Mouse (Mus musculus): Measurements from ENCODE around the gene Gm20388. TPM values are rescaled to one million over a fixed set of nuclear protein-coding genes. Genes with fewer than 3 reads are reported as not detected.

The Gm20388 gene
- polyA plus RNA-seq, 1 experiment = 10.6 TPM

- TF ChIP-seq POLR2A (IDR thresholded peaks at IDR 0.05; ENCODE audit: borderline replicate concordance, control insufficient read depth, low read depth, low read length) = no peak
- TF ChIP-seq CTCF (IDR thresholded peaks at IDR 0.05; ENCODE audit: control insufficient read depth, insufficient read depth, low read length) = no peak
- Histone ChIP-seq H3K27ac (ENCODE audit: control insufficient read depth, insufficient read depth, low read depth, low read length, poor library complexity) (no peak overlapping the region), H3K4me1 (ENCODE audit: control insufficient read depth, insufficient read depth, low read length) (no peaks in the 10 kb centered on the region), H3K4me3 (replicated peaks; ENCODE audit: control insufficient read depth, low read depth, low read length) (no peak overlapping the region)
- WGBS = 36% methylated on average over 6 of the region's 6 CpGs
These were observed 1724.9 kb downstream of the Gm20388 start for GRCm38 (mm10) chr8:121635534-121635933.

GRCm38 (mm10) chr8:121636180-121636579, 1725.5 kb downstream of the Gm20388 start:
- 69% methylated on average over 8 of the region's 8 CpGs for WGBS
- H3K4me1 ChIP-seq (ENCODE audit: control insufficient read depth, insufficient read depth, low read length) = no peaks in the 10 kb centered on the region
- no peak overlapping the region for H3K4me3 ChIP-seq (replicated peaks; ENCODE audit: control insufficient read depth, low read depth, low read length)
- H3K27ac ChIP-seq (ENCODE audit: control insufficient read depth, insufficient read depth, low read depth, low read length, poor library complexity) = no peak overlapping the region
- TF ChIP-seq CTCF (IDR thresholded peaks at IDR 0.05; ENCODE audit: control insufficient read depth, insufficient read depth, low read length) (no peak), POLR2A (IDR thresholded peaks at IDR 0.05; ENCODE audit: borderline replicate concordance, control insufficient read depth, low read depth, low read length) (no peak)

DNA sequence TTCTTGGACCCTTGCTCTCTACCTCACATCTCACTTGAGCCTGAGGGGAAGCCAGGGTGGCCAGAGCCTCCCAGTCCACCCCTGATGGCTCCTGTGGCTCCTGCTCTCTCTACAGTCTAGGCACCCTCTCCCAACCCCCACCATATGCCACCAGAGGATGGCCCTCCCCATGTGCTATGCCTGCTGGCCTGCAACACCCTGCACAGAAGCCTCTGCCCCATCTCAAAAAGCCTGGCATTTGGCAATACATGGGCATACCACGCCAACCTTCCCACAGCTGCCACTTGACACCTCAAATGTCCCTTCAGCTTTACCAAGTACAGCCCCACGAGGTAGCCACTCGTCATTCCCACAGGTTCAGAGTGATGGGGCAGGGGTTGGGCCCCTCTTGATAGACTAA, 1732.2 kb downstream of the Gm20388 start:
- WGBS = 48% methylated on average over 3 of the region's 3 CpGs
- Histone ChIP-seq H3K4me3 (replicated peaks; ENCODE audit: control insufficient read depth, low read depth, low read length) (no peak overlapping the region), H3K27ac (ENCODE audit: control insufficient read depth, insufficient read depth, low read depth, low read length, poor library complexity) (no peak overlapping the region), H3K4me1 (ENCODE audit: control insufficient read depth, insufficient read depth, low read length) (no peaks in the 10 kb centered on the region; the same call in 1 of the 2 replicates)
- TF ChIP-seq POLR2A (IDR thresholded peaks at IDR 0.05; ENCODE audit: borderline replicate concordance, control insufficient read depth, low read depth, low read length) (no peak), CTCF (IDR thresholded peaks at IDR 0.05; ENCODE audit: control insufficient read depth, insufficient read depth, low read length) (no peak)

DNA sequence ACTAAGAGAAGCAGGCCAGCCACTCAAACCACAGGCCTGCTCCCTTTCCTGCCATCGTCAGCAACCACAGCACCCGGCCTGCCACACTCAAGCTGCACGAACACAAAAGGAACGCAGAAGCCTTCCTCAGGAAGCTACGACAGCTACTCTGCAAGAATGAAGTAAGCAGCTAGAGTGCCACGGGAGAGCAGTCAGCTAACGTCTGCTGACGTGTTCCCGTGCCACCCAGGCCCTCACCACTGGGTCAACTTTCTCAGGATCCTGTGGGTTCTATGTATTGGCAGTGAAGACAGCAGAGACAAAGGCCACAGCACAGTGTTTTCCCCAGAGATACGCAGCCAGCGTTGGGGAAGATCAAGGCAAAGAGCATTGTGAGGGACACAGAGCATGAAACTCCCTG, 1732.7 kb downstream of the Gm20388 start:
- Histone ChIP-seq H3K27ac (ENCODE audit: control insufficient read depth, insufficient read depth, low read depth, low read length, poor library complexity) (no peak overlapping the region), H3K4me1 (ENCODE audit: control insufficient read depth, insufficient read depth, low read length) (no peaks in the 10 kb centered on the region; the same call in 1 of the 2 replicates), H3K4me3 (replicated peaks; ENCODE audit: control insufficient read depth, low read depth, low read length) (no peak overlapping the region)
- no peak for TF ChIP-seq CTCF (IDR thresholded peaks at IDR 0.05; ENCODE audit: control insufficient read depth, insufficient read depth, low read length)
- no peak for TF ChIP-seq POLR2A (IDR thresholded peaks at IDR 0.05; ENCODE audit: borderline replicate concordance, control insufficient read depth, low read depth, low read length)
- WGBS = 6% methylated on average over 11 of the region's 11 CpGs

DNA sequence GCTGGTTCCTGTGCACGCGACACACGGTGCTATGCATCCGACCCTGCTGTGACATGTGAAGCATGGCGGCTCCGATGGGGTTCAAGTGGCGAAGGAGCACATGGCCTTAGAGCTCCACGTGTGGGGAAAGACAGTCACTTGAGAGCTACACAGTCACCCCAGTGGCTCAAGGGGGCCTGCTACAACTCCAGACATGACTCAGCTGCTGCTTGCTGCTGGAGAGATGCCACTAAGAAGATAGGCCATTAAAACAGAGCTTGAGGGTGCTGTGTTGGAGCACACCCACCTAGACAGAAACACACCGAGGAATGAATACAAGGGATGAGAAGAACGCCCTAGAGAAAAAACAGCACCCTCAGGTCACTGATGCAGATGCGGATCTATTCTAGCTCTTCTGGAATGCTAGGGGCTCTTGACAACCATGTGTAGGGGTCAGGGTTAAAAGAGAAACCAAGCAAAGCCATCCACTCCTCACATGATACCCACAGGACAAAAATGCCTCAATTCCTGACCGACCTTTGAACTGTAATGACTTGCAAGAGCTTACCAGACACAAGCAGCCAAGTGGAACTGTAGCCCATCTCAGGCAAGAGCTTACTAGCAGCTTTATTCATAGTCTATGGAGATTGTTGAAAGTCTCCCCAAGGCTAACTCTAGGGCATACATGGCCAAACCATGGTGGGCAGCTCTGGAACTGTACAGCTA, 1737.0 kb downstream of the Gm20388 start:
- WGBS = 79% methylated on average over 12 of the region's 12 CpGs
- TF ChIP-seq POLR2A (IDR thresholded peaks at IDR 0.05; ENCODE audit: borderline replicate concordance, control insufficient read depth, low read depth, low read length) = no peak
- no peak for TF ChIP-seq CTCF (IDR thresholded peaks at IDR 0.05; ENCODE audit: control insufficient read depth, insufficient read depth, low read length)
- Histone ChIP-seq H3K4me3 (replicated peaks; ENCODE audit: control insufficient read depth, low read depth, low read length) (no peak overlapping the region), H3K4me1 (ENCODE audit: control insufficient read depth, insufficient read depth, low read length) (no peaks in the 10 kb centered on the region; the same call in 1 of the 2 replicates), H3K27ac (ENCODE audit: control insufficient read depth, insufficient read depth, low read depth, low read length, poor library complexity) (no peak overlapping the region)

GRCm38 (mm10) chr8:121648451-121648850, 1737.8 kb downstream of the Gm20388 start:
- 80% methylated on average over 16 of the region's 16 CpGs for WGBS
- no peak for TF ChIP-seq POLR2A (IDR thresholded peaks at IDR 0.05; ENCODE audit: borderline replicate concordance, control insufficient read depth, low read depth, low read length)
- no peak for TF ChIP-seq CTCF (IDR thresholded peaks at IDR 0.05; ENCODE audit: control insufficient read depth, insufficient read depth, low read length)
- Histone ChIP-seq H3K27ac (ENCODE audit: control insufficient read depth, insufficient read depth, low read depth, low read length, poor library complexity) (no peak overlapping the region), H3K4me3 (replicated peaks; ENCODE audit: control insufficient read depth, low read depth, low read length) (no peak overlapping the region), H3K4me1 (ENCODE audit: control insufficient read depth, insufficient read depth, low read length) (no peaks in the 10 kb centered on the region; the same call in 1 of the 2 replicates)

DNA sequence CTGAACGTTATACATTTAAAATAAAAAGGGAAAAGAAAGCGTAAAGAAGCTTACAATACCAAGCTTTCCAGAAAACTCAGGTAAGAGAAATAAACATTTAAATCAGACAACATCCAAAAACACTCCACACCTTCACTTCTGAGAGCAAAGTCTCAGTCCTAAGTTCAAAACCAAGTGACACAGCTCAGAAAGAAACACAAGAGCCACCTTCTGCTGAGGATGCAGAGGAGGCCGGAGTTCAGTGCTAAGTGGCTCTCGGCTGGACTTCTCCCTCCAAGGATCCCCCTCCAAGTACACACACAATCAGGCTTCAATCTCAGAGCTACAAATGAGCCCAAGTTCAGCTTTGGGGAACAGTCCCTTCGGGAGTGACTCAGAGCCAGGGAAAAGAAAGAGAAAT, 1738.8 kb downstream of the Gm20388 start:
- Histone ChIP-seq H3K27ac (ENCODE audit: control insufficient read depth, insufficient read depth, low read depth, low read length, poor library complexity) (no peak overlapping the region), H3K4me1 (ENCODE audit: control insufficient read depth, insufficient read depth, low read length) (no peaks in the 10 kb centered on the region), H3K4me3 (replicated peaks; ENCODE audit: control insufficient read depth, low read depth, low read length) (no peak overlapping the region)
- WGBS = 74% methylated on average over 5 of the region's 5 CpGs
- no peak for TF ChIP-seq CTCF (IDR thresholded peaks at IDR 0.05; ENCODE audit: control insufficient read depth, insufficient read depth, low read length)
- TF ChIP-seq POLR2A (IDR thresholded peaks at IDR 0.05; ENCODE audit: borderline replicate concordance, control insufficient read depth, low read depth, low read length) = no peak

- H3K4me1 ChIP-seq (ENCODE audit: control insufficient read depth, insufficient read depth, low read length) = no peaks in the 10 kb centered on the region
- no peak overlapping the region for H3K4me3 ChIP-seq (replicated peaks; ENCODE audit: control insufficient read depth, low read depth, low read length)
- WGBS = 71% methylated on average over 10 of the region's 10 CpGs
- TF ChIP-seq POLR2A (IDR thresholded peaks at IDR 0.05; ENCODE audit: borderline replicate concordance, control insufficient read depth, low read depth, low read length) (no peak), CTCF (IDR thresholded peaks at IDR 0.05; ENCODE audit: control insufficient read depth, insufficient read depth, low read length) (no peak)
- H3K27ac ChIP-seq (ENCODE audit: control insufficient read depth, insufficient read depth, low read depth, low read length, poor library complexity) = no peak overlapping the region
These were observed 1739.3 kb downstream of the Gm20388 start for GRCm38 (mm10) chr8:121649904-121650303.

Measured in bone marrow, adult 2 months (tissue).